Mouse (Mus musculus) midbrain, embryonic 11.5 days (tissue): Measurements from ENCODE around the gene Acsl1. TPM values are rescaled to one million over a fixed set of nuclear protein-coding genes. Genes with fewer than 3 reads are reported as not detected.

Experiments used
- ATAC-seq: fragments of 200-750 bp; cut with Nextera tagmentation; 2 replicates; pipeline ENCODE4 v1.8.0; 2017; ENCODE audit warnings: moderate TSS enrichment, moderate library complexity; ENCODE audit not compliant: low FRiP score
- DNase-seq: peaks from one replicate; pipeline ENCODE4 v3.0.0; 2015; ENCODE audit warnings: low spot score; ENCODE audit errors: missing footprints
- H3K27ac ChIP-seq: fragments of 300-500 bp; sonication (generic); 2 replicates; pipeline ENCODE4 v1.5.1; 2014; ENCODE audit warnings: low read depth, low read length
- H3K27me3 ChIP-seq: fragments of 300-500 bp; sonication (generic); 2 replicates; pipeline ENCODE4 v1.6.1; 2014; ENCODE audit warnings: mild to moderate bottlenecking, low read length, moderate library complexity, mixed read lengths; ENCODE audit not compliant: control insufficient read depth, insufficient read depth
- H3K36me3 ChIP-seq: fragments of 300-500 bp; sonication (generic); 2 replicates; pipeline ENCODE4 v1.6.1; 2014; ENCODE audit warnings: mild to moderate bottlenecking, low read length, moderate library complexity, mixed read lengths; ENCODE audit not compliant: control insufficient read depth, insufficient read depth
- H3K4me1 ChIP-seq: fragments of 300-500 bp; sonication (generic); 2 replicates; pipeline ENCODE4 v1.6.1; 2014; ENCODE audit warnings: low read length; ENCODE audit not compliant: control insufficient read depth, insufficient read depth
- H3K4me2 ChIP-seq: fragments of 300-500 bp; sonication (generic); 2 replicates; pipeline ENCODE4 v1.6.1; 2014; ENCODE audit warnings: mild to moderate bottlenecking, moderate library complexity
- H3K4me3 ChIP-seq: fragments of 300-500 bp; sonication (generic); 2 replicates; pipeline ENCODE4 v1.5.1; 2014; ENCODE audit warnings: low read depth, low read length
- H3K9ac ChIP-seq: fragments of 300-500 bp; sonication (generic); 2 replicates; pipeline ENCODE4 v1.6.1; 2014; ENCODE audit warnings: low read length
- H3K9me3 ChIP-seq: fragments of 300-500 bp; sonication (generic); 2 replicates; pipeline ENCODE4 v1.6.1; 2016; ENCODE audit warnings: low read length; ENCODE audit not compliant: control insufficient read depth
- WGBS: fragments of 180-500 bp; shearing (Covaris S2); extraction: QIAGEN DNeasy Blood & Tissue Kit; methylation state at CpG from one replicate; pipeline ENCODE4 v1.1.7; 2014; 5-methylcytosine and 5-hydroxymethylcytosine counted together
- polyA plus RNA-seq: library from polyadenylated mRNA; unstranded; fragments of >200 nt; fragmentation: Nextera tagmentation; extraction: Ambion mirVana; gene quantifications from 2 replicates; pipeline ENCODE4 v1.2.1, GENCODE M21; 2014

Gene Acsl1
- polyA plus RNA-seq, 1 experiment from 2014 or later: 9.0 TPM

DNA sequence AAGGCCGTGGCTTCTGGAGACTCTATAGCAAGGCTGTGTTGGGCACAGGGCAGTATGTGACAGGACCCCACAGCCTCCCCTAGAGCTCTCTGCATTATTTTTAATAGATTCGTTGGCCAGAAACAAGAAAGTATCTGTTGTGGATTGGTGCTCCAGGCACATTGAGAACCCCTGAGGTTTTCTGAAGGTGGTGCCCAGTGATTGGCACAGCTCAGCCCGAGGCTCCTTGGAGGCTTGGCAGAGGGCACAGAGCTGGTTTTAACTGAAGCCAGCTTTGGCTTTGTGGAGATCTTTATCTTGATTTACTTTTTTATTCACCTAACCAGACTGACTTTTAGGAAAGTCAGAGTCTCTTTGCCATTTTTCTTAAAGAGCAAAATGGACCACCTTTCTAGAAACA, 38.6 kb downstream of the Acsl1 start:
- no peak for DNase-seq
- 87% methylated on average over 3 of the region's 3 CpGs for WGBS
- no peaks in the 10 kb centered on the region for H3K27me3 ChIP-seq

DNA sequence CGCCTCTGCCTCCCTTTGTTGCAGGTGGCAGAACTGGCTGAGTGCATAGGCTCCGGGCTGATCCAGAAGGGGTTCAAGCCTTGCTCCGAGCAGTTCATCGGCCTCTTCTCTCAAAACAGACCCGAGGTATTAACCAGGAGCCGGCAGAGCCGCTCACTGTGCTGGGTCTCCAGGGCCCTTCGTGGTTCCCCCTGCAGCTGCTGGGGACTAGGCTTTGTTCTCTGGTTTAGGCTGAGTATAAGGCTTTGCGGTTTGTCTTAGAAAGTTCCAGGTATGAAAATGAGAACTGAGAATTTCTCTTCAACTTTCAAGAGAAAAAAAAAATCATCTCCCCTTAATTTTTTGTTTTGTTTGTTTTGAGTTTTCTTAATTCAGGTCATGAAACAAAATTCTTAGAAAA, 40.5 kb downstream of the Acsl1 start:
- WGBS: 85% methylated on average over 9 of the region's 9 CpGs
- no peaks in the 10 kb centered on the region for H3K36me3 ChIP-seq
- no peaks in the 10 kb centered on the region for H3K4me1 ChIP-seq
- ATAC-seq (no peak), DNase-seq (no peak)
- H3K27ac ChIP-seq: no peak overlapping the region
- H3K9ac ChIP-seq: no peak overlapping the region
- H3K9me3 ChIP-seq: no peaks in the 10 kb centered on the region
- H3K4me2 ChIP-seq: no peak overlapping the region
- no peaks in the 10 kb centered on the region for H3K27me3 ChIP-seq
- H3K4me3 ChIP-seq: no peak overlapping the region

More for the DNA sequence above, 38.6 kb downstream of the Acsl1 start:
- no peak overlapping the region for H3K4me3 ChIP-seq
- no peaks in the 10 kb centered on the region for H3K36me3 ChIP-seq
- H3K9ac ChIP-seq: no peak overlapping the region
- no peaks in the 10 kb centered on the region for H3K4me1 ChIP-seq
- H3K9me3 ChIP-seq: no peaks in the 10 kb centered on the region
- H3K4me2 ChIP-seq: no peak overlapping the region
- H3K27ac ChIP-seq: no peak overlapping the region
- ATAC-seq: no peak

DNA sequence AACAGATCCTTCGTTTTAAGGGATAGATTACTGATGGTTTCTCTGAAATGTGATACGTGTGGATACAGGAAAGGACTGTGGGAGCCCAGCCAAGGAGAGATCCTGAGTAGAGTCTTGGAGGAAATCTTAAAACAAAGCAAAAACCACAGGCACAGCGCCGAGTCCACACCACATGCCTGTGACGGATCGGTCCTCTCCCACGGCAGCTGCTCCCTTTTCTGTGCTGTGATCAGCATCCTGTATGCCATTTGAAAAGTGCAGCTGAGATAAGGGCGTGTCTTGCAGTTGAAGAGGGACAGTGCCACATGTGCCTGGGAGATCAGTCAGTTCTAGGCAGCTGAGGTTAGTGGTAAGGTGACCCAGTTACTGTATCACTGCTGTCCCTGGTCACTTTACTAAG, 41.7 kb downstream of the Acsl1 start:
- no peak overlapping the region for H3K27ac ChIP-seq
- no peak overlapping the region for H3K9ac ChIP-seq
- no peaks in the 10 kb centered on the region for H3K27me3 ChIP-seq
- DNase-seq (no peak), ATAC-seq (no peak)
- H3K9me3 ChIP-seq: no peaks in the 10 kb centered on the region
- 83% methylated on average over 8 of the region's 8 CpGs for WGBS
- no peak overlapping the region for H3K4me2 ChIP-seq
- H3K4me3 ChIP-seq: no peak overlapping the region
- no peaks in the 10 kb centered on the region for H3K4me1 ChIP-seq
- H3K36me3 ChIP-seq: no peaks in the 10 kb centered on the region

GRCm38 (mm10) chr8:46514027-46514426, 43.2 kb downstream of the Acsl1 start:
- 91% methylated on average over 1 of the region's 1 CpGs for WGBS
- Histone ChIP-seq H3K36me3 (no peaks in the 10 kb centered on the region), H3K4me1 (no peaks in the 10 kb centered on the region), H3K4me3 (no peak overlapping the region), H3K9ac (no peak overlapping the region), H3K9me3 (no peaks in the 10 kb centered on the region), H3K27ac (no peak overlapping the region), H3K27me3 (no peaks in the 10 kb centered on the region), H3K4me2 (no peak overlapping the region)
- DNase-seq: no peak
- ATAC-seq: no peak

DNA sequence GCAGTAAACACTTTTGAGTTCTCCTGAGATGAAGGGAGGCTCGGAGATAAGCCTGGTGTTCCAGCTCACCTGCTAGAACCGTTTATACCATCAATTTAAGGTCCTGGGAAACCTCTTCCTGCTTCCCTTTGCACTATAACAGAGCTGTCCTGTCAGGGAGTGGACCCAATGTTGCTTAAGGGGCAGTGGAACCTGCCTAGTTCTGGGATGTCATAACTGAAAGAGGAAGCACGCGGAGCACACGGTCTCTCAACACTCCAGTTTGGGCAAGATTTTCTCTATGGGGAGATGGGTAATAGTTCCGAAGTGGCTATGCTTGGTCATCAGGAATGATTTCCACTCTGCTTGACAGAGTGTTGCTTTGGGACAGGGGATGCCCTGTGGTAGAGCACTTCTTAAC, 49.8 kb downstream of the Acsl1 start:
- DNase-seq (no peak), ATAC-seq (no peak)
- no peak overlapping the region for H3K27ac ChIP-seq
- no peaks in the 10 kb centered on the region for H3K9me3 ChIP-seq
- H3K36me3 ChIP-seq: no peaks in the 10 kb centered on the region
- no peaks in the 10 kb centered on the region for H3K27me3 ChIP-seq
- no peak overlapping the region for H3K4me3 ChIP-seq
- WGBS: 89% methylated on average over 6 of the region's 6 CpGs
- no peaks in the 10 kb centered on the region for H3K4me1 ChIP-seq
- no peak overlapping the region for H3K4me2 ChIP-seq
- H3K9ac ChIP-seq: no peak overlapping the region

GRCm38 (mm10) chr8:46526098-46526497, 55.3 kb downstream of the Acsl1 start:
- DNase-seq: no peak
- no peak for ATAC-seq
- H3K27ac ChIP-seq: no peak overlapping the region
- H3K4me2 ChIP-seq: no peak overlapping the region
- no peaks in the 10 kb centered on the region for H3K36me3 ChIP-seq
- H3K9me3 ChIP-seq: no peaks in the 10 kb centered on the region
- H3K4me3 ChIP-seq: no peak overlapping the region
- H3K9ac ChIP-seq: no peak overlapping the region
- H3K4me1 ChIP-seq: no peaks in the 10 kb centered on the region
- 90% methylated on average over 8 of the region's 8 CpGs for WGBS
- H3K27me3 ChIP-seq: no peaks in the 10 kb centered on the region

DNA sequence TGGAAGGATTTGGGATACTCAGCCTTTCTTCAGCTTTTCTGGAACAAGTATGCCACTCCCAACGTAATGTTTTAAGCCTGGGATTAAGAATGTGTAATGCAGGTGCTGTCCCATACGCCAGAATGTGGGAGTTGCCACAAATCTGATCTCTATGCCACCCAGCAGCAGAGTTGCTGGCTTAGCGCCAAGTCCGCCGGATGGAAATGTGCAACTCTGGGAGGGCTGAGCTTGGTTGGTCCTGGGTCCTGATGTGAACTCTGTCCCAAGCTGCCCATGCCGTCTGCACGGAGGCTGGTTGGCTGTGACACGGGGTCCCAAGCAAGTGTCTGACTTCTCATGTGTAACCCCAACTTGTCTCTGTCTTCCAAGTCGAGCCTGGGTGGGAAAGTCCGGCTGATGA, 56.0 kb downstream of the Acsl1 start:
- H3K27me3 ChIP-seq: no peaks in the 10 kb centered on the region
- H3K4me2 ChIP-seq: no peak overlapping the region
- H3K9me3 ChIP-seq: no peaks in the 10 kb centered on the region
- H3K4me1 ChIP-seq: no peaks in the 10 kb centered on the region
- ATAC-seq (no peak), DNase-seq (no peak)
- H3K9ac ChIP-seq: no peak overlapping the region
- 87% methylated on average over 10 of the region's 10 CpGs for WGBS
- H3K27ac ChIP-seq: no peak overlapping the region
- no peaks in the 10 kb centered on the region for H3K36me3 ChIP-seq
- H3K4me3 ChIP-seq: no peak overlapping the region

- Histone ChIP-seq H3K27me3 (no peaks in the 10 kb centered on the region), H3K4me3 (no peak overlapping the region), H3K9me3 (no peaks in the 10 kb centered on the region), H3K4me1 (no peaks in the 10 kb centered on the region), H3K27ac (no peak overlapping the region), H3K4me2 (no peak overlapping the region), H3K9ac (no peak overlapping the region), H3K36me3 (no peaks in the 10 kb centered on the region)
- WGBS: 74% methylated on average over 4 of the region's 4 CpGs
- no peak for ATAC-seq
- no peak for DNase-seq
Observed at GRCm38 (mm10) chr8:46529508-46529907, 58.7 kb downstream of the Acsl1 start.

GRCm38 (mm10) chr8:46530541-46530940, 59.7 kb downstream of the Acsl1 start:
- Histone ChIP-seq H3K9ac (no peak overlapping the region), H3K27me3 (no peaks in the 10 kb centered on the region), H3K9me3 (no peaks in the 10 kb centered on the region), H3K4me2 (no peak overlapping the region), H3K36me3 (no peaks in the 10 kb centered on the region), H3K27ac (no peak overlapping the region), H3K4me3 (no peak overlapping the region), H3K4me1 (no peaks in the 10 kb centered on the region)
- DNase-seq (no peak), ATAC-seq (no peak)
- WGBS: 60% methylated on average over 4 of the region's 4 CpGs

- ATAC-seq (no peak), DNase-seq (no peak)
- Histone ChIP-seq H3K4me2 (no peak overlapping the region), H3K9ac (no peak overlapping the region), H3K27ac (no peak overlapping the region), H3K4me1 (no peaks in the 10 kb centered on the region), H3K9me3 (no peaks in the 10 kb centered on the region), H3K27me3 (no peaks in the 10 kb centered on the region), H3K36me3 (no peaks in the 10 kb centered on the region), H3K4me3 (no peak overlapping the region)
- 88% methylated on average over 7 of the region's 7 CpGs for WGBS
Observed at GRCm38 (mm10) chr8:46533926-46534325, 63.1 kb downstream of the Acsl1 start.
